Mouse (Mus musculus): Measurements from ENCODE around the gene Sergef. TPM values are rescaled to one million over a fixed set of nuclear protein-coding genes. Genes with fewer than 3 reads are reported as not detected.
"Not testable (repeated sequence)": the region's sequence is repeated elsewhere in the genome, so short reads cannot be mapped to it uniquely, and the experiment has no call there.

Gene Sergef
- polyA plus RNA-seq (2012; rRNA removed) = 44.9 and 46.8 TPM in 2 replicates

DNA sequence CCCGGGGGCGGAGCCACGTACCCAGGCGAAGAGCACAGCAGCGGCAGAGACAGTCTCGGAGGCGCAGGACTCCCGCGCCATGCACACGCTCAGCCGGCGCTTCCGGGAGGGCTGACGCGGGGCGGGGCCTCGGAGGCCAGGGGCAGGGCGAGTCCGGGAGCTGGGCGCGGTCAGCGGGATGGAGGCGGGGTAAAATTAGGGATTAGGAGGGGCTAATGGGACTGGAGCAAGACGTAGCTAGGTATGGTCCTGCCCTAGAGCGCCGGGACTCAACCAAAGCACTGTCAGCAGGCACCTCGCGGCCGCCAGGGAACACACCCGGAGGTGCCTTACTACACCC lies at the start of gene Sergef:
Gene Sergef, minus strand, starts transcription at position 116 of the 340 bp plus-strand sequence.
- TF ChIP-seq CTCF (IDR thresholded peaks at IDR 0.05; ENCODE audit: extremely low read depth, insufficient read depth, low read length) (no peak), POLR2A (IDR thresholded peaks at IDR 0.05; ENCODE audit: extremely low read depth, insufficient read depth, low read length) (peak; percentile 71)
- peaks cover 4% of the 10 kb centered on the region; the same call in 1 of the 2 replicates for H3K4me1 ChIP-seq (ENCODE audit: control insufficient read depth, insufficient read depth, low read length)
- peak within 1 kb of the TSS; percentile 83 for H3K4me3 ChIP-seq (ENCODE audit: insufficient read depth, low read length)
- H3K27ac ChIP-seq (ENCODE audit: insufficient read depth, low read length) = peak within 1 kb of the TSS; percentile 30

DNA sequence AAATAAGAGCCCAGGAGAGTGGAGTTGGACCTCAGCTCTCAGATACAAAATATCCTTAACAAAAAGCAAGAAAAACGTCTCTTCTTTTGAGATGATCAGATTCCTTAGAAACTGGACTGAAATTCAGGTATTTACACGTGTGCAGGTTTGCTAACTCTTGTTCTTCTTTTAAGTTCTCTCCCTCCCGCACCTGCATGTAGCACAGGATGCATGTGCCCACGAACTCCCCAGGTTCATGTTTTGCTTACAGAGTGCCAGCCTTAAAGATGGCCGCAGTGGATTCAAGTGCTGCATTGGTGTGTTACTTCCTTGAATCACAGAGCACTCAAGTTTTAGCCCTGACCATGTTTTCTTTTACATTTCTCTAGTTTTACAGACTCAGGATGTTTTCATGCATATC lies 47.2 kb upstream of the Sergef start:
- no peak for TF ChIP-seq CTCF (IDR thresholded peaks at IDR 0.05; ENCODE audit: extremely low read depth, insufficient read depth, low read length)
- no peak for TF ChIP-seq POLR2A (IDR thresholded peaks at IDR 0.05; ENCODE audit: extremely low read depth, insufficient read depth, low read length)
- H3K27ac ChIP-seq (ENCODE audit: insufficient read depth, low read length) = no peak overlapping the region
- H3K4me3 ChIP-seq (ENCODE audit: insufficient read depth, low read length) = no peak overlapping the region
- no peaks in the 10 kb centered on the region for H3K4me1 ChIP-seq (ENCODE audit: control insufficient read depth, insufficient read depth, low read length)

DNA sequence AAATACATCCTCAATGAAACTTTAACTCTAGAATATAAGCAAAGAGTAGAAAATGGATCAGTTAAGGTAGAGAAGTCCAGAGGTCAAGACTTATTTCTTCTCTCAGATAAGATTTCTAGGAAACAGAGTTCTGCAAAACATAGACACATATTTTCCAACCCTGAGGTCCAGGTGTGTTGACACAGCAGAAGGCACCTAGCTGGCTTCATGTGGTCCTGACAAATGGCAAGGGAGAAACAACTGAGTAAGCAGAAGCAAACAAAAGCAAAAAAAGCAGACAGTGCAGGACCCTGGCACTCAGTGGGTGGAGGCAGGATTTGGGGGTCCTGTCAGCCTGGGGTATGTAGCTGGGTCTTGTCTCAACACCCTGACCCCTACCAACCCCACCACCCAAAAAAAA lies 41.1 kb upstream of the Sergef start:
- TF ChIP-seq CTCF (IDR thresholded peaks at IDR 0.05; ENCODE audit: extremely low read depth, insufficient read depth, low read length) (no peak), POLR2A (IDR thresholded peaks at IDR 0.05; ENCODE audit: extremely low read depth, insufficient read depth, low read length) (no peak)
- no peaks in the 10 kb centered on the region for H3K4me1 ChIP-seq (ENCODE audit: control insufficient read depth, insufficient read depth, low read length)
- H3K4me3 ChIP-seq (ENCODE audit: insufficient read depth, low read length) = no peak overlapping the region
- no peak overlapping the region for H3K27ac ChIP-seq (ENCODE audit: insufficient read depth, low read length)

DNA sequence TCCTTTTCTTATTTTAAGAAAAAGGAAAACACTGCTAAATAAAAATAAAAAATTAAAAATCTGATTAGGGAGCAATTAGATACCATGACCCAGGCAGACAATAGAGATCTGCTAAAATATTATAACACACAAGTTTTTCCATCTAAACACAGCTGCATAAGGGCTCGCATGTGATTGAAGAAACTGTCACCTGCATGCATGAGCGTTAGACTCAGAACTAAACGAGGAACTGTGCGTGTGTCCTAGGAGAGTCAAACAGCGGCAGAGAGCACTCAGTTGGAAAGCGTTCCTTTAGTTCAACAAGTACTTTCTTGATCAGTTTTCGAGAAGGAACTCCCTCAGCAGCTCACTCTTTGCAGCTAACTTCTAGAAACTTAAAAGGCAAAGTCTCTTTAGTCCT lies 39.4 kb upstream of the Sergef start:
- not testable (repeated sequence) for H3K4me1 ChIP-seq (ENCODE audit: control insufficient read depth, insufficient read depth, low read length); H3K4me3 ChIP-seq (ENCODE audit: insufficient read depth, low read length); H3K27ac ChIP-seq (ENCODE audit: insufficient read depth, low read length)

DNA sequence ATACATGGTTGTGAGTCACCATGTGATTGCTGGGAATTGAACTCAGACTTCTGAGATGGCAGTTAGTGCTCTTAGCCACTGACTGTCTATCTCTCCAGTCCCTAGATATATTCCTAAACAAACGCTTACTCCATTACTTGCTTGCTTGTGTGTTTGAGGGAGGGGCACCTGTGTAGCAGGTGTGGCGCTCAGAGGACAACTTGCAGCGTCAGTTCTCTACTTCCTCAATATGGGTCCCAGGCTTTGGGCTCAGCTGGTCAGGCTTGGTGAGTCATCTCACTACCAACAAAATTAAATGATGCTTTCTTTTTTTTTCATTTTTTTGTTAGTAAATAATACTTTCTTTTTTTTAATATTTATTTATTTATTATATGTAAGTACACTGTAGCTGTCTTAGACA lies 38.8 kb upstream of the Sergef start:
- no peak overlapping the region for H3K4me3 ChIP-seq (ENCODE audit: insufficient read depth, low read length)

DNA sequence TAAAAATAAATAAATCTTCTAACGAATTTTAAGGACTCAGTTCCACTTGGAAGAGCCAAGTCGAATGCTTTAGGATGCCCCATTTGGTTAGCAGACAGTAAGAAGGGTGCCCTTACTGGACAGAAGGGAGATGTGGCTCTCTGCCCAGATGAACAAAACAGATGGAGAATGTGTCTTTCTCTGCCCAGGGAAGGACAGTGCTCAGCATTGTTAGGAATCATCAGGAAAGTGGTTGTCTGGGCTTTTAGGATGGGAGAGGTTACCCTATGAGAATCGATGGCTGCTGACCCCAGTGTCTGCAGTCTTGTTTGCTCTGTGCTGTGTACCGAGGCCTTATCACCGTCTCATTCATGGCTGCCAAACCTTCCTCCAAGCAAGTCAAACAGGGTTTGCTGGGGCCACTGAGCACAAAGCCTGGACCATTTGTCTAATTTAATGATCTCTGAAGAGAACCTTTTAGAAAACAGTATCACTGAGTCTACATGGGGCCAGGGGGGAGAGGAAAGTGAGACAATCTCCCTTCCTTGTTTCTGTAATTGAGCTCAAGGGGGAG lies 37.3 kb upstream of the Sergef start:
- TF ChIP-seq POLR2A (IDR thresholded peaks at IDR 0.05; ENCODE audit: extremely low read depth, insufficient read depth, low read length) (no peak), CTCF (IDR thresholded peaks at IDR 0.05; ENCODE audit: extremely low read depth, insufficient read depth, low read length) (no peak)
- 0 out of 2 replicates have a peak, but pooled peaks cover 1% of the 10 kb centered on the region for H3K4me1 ChIP-seq (ENCODE audit: control insufficient read depth, insufficient read depth, low read length)
- H3K27ac ChIP-seq (ENCODE audit: insufficient read depth, low read length) = no peak overlapping the region
- no peak overlapping the region for H3K4me3 ChIP-seq (ENCODE audit: insufficient read depth, low read length)

More for the DNA sequence above, 38.8 kb upstream of the Sergef start:
- H3K27ac ChIP-seq (ENCODE audit: insufficient read depth, low read length) = no peak overlapping the region
- 0 out of 2 replicates have a peak, but pooled peaks cover 1% of the 10 kb centered on the region for H3K4me1 ChIP-seq (ENCODE audit: control insufficient read depth, insufficient read depth, low read length)
- TF ChIP-seq CTCF (IDR thresholded peaks at IDR 0.05; ENCODE audit: extremely low read depth, insufficient read depth, low read length) (no peak), POLR2A (IDR thresholded peaks at IDR 0.05; ENCODE audit: extremely low read depth, insufficient read depth, low read length) (no peak)

DNA sequence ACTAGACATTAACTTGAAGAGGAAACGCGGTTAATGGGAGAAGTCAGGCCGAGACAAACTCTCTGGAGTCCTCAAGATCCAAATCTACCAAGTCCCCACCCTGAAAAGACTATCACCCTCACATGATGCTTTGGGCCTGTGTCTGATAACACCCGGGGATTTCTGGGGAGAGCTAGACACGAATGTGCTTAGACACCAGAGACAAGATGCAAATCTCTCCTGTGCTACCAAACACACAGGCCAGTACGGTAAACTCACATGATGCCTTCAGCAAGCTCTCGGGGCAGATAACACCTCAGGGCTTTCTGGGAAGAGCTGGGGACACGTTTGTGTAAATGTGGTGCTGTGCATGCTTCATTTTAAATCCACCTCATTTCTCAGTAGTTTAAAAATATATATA lies 36.3 kb upstream of the Sergef start:
- TF ChIP-seq CTCF (IDR thresholded peaks at IDR 0.05; ENCODE audit: extremely low read depth, insufficient read depth, low read length) (no peak), POLR2A (IDR thresholded peaks at IDR 0.05; ENCODE audit: extremely low read depth, insufficient read depth, low read length) (no peak)
- H3K4me3 ChIP-seq (ENCODE audit: insufficient read depth, low read length) = no peak overlapping the region
- no peak overlapping the region for H3K27ac ChIP-seq (ENCODE audit: insufficient read depth, low read length)
- H3K4me1 ChIP-seq (ENCODE audit: control insufficient read depth, insufficient read depth, low read length) = 0 out of 2 replicates have a peak, but pooled peaks cover 1% of the 10 kb centered on the region

DNA sequence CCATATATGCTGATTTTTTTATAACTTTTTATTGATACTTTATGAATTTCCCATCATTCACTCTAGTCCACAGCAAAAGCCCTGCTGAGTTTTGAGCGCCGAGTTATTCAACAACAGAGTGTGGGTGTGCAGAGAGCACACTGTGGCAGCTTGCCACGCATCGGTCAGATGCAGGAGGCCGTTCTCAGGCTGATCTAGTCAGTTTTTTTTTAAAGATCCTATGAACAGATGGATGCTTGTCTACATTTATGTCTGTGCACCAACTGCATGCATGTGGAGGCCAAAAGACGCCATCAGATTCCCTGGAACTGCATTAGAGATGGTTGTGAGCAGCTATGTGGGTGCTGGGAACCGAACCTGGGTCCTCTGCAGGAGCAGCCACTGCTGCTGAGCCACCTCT lies 35.5 kb upstream of the Sergef start:
- no peak overlapping the region for H3K4me3 ChIP-seq (ENCODE audit: insufficient read depth, low read length)
- TF ChIP-seq POLR2A (IDR thresholded peaks at IDR 0.05; ENCODE audit: extremely low read depth, insufficient read depth, low read length) = no peak
- no peak for TF ChIP-seq CTCF (IDR thresholded peaks at IDR 0.05; ENCODE audit: extremely low read depth, insufficient read depth, low read length)
- no peak overlapping the region for H3K27ac ChIP-seq (ENCODE audit: insufficient read depth, low read length)
- 0 out of 2 replicates have a peak, but pooled peaks cover 1% of the 10 kb centered on the region for H3K4me1 ChIP-seq (ENCODE audit: control insufficient read depth, insufficient read depth, low read length)

DNA sequence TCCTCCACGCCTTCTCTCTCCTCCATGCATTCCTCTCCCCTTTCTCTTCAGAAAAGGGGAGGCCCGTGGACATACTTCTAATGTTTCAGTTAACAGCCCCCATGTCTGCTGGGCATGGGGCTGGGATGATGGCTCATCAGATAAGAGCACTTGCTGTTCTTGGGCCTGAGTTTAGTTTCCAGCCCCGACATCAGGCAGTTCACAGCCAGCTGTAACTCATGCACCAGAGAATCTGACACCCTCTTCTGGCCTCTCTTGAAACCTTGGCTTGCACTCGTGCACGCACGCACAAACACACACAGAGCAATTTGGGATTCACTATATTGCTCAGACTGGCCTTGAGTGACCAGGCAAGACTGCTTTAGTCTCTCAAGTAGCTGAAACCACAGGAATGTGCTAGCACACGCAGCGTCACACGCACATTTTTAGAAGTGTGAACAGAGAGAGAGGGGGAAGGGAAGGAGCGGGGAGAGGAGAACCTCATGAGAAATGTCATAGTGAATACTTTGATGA lies 32.6 kb upstream of the Sergef start, which contains the start of gene Tph1:
Gene Tph1, minus strand, starts transcription at position 378 of the 513 bp plus-strand sequence.
- Histone ChIP-seq H3K4me1 (ENCODE audit: control insufficient read depth, insufficient read depth, low read length) (0 out of 2 replicates have a peak, but pooled peaks cover 1% of the 10 kb centered on the region), H3K4me3 (ENCODE audit: insufficient read depth, low read length) (no peak within 1 kb of the TSS), H3K27ac (ENCODE audit: insufficient read depth, low read length) (no peak within 1 kb of the TSS)
- TF ChIP-seq POLR2A (IDR thresholded peaks at IDR 0.05; ENCODE audit: extremely low read depth, insufficient read depth, low read length) (no peak), CTCF (IDR thresholded peaks at IDR 0.05; ENCODE audit: extremely low read depth, insufficient read depth, low read length) (no peak)

DNA sequence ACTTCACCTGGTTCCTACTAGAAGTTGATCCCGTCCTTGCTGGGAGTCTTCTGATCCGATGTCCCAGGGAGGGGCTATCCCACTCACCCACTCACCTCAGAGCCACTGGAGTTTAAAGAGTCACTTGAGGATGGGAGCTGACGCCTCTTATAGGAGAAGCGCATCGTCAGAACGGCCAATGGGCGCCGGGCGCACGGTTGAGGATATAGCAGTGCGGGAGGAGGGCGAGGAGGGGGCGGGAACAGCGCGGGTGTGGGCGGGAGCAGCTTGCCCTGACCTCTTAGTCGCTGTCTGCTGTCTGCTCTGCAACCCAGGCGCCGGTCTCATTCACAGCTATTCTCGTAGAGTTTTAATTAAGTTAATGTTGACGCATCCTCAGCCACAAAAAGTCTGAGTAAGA lies 27.6 kb upstream of the Sergef start:
- no peak for TF ChIP-seq CTCF (IDR thresholded peaks at IDR 0.05; ENCODE audit: extremely low read depth, insufficient read depth, low read length)
- TF ChIP-seq POLR2A (IDR thresholded peaks at IDR 0.05; ENCODE audit: extremely low read depth, insufficient read depth, low read length) = no peak
- H3K4me3 ChIP-seq (ENCODE audit: insufficient read depth, low read length) = no peak overlapping the region
- H3K4me1 ChIP-seq (ENCODE audit: control insufficient read depth, insufficient read depth, low read length) = no peaks in the 10 kb centered on the region
- H3K27ac ChIP-seq (ENCODE audit: insufficient read depth, low read length) = no peak overlapping the region
